Mouse (Mus musculus): Measurements from ENCODE around the gene Adipor2.

- TF ChIP-seq CTCF (IDR thresholded peaks at IDR 0.05; ENCODE audit: low read depth, low read length): no peak
- no peak for TF ChIP-seq POLR2A (IDR thresholded peaks at IDR 0.05; ENCODE audit: extremely low read depth, insufficient read depth, low read length)
Observed at GRCm38 (mm10) chr6:119412588-119412987, 4.9 kb downstream of the Adipor2 start.
